Mouse (Mus musculus) lung, postnatal 0 days (tissue): ENCODE data around the gene Alox12. TPM values are rescaled to one million over a fixed set of nuclear protein-coding genes. Genes with fewer than 3 reads are reported as not detected.

ENCODE experiments used
- ATAC-seq: fragments of 200-750 bp; cut with Nextera tagmentation; 2 replicates; pipeline ENCODE4 v1.8.0; 2017; ENCODE audit warnings: moderate library complexity
- DNase-seq: peaks from one replicate; pipeline ENCODE4 v3.0.0-alpha.2; 2016; ENCODE audit warnings: low spot score
- H3K27ac ChIP-seq: fragments of 300-500 bp; sonication (generic); 2 replicates; pipeline ENCODE4 v1.5.1; 2014; ENCODE audit warnings: antibody characterized with exemption, mild to moderate bottlenecking, low read length, mixed read lengths
- H3K27me3 ChIP-seq: fragments of 300-500 bp; sonication (generic); replicated peaks from 2 replicates; pipeline ENCODE4 v1.6.1; 2014; ENCODE audit warnings: low read length, mixed read lengths; ENCODE audit not compliant: insufficient read depth
- H3K36me3 ChIP-seq: fragments of 300-500 bp; sonication (generic); 2 replicates; pipeline ENCODE4 v1.6.1; 2014; ENCODE audit warnings: low read length, mixed read lengths; ENCODE audit not compliant: insufficient read depth
- H3K4me1 ChIP-seq: fragments of 300-500 bp; sonication (generic); 2 replicates; pipeline ENCODE4 v1.6.1; 2014; ENCODE audit warnings: antibody characterized with exemption, low read depth, low read length, mixed read lengths; ENCODE audit not compliant: insufficient read depth
- H3K4me2 ChIP-seq: fragments of 300-500 bp; sonication (generic); replicated peaks from 2 replicates; pipeline ENCODE4 v1.6.1; 2014; ENCODE audit warnings: low read depth, mild to moderate bottlenecking, low read length, moderate library complexity, mixed read lengths
- H3K4me3 ChIP-seq: fragments of 300-500 bp; sonication (generic); 2 replicates; pipeline ENCODE4 v1.5.1; 2014; ENCODE audit warnings: low read depth, low read length
- H3K9ac ChIP-seq: fragments of 300-500 bp; sonication (generic); replicated peaks from 2 replicates; pipeline ENCODE4 v1.6.1; 2014; ENCODE audit warnings: low read depth, mild to moderate bottlenecking
- H3K9me3 ChIP-seq: fragments of 300-500 bp; sonication (generic); 2 replicates; pipeline ENCODE4 v1.6.1; 2016; ENCODE audit warnings: low read length, mixed read lengths
- CTCF ChIP-seq: IDR thresholded peaks from 2 replicates; pipeline ENCODE4 v1.5.1; 2016; ENCODE audit warnings: antibody characterized with exemption, mild to moderate bottlenecking
- EP300 ChIP-seq: IDR thresholded peaks from 2 replicates; pipeline ENCODE4 v1.6.1; 2016; ENCODE audit warnings: antibody characterized with exemption, mild to moderate bottlenecking, control low read depth
- WGBS: fragments of 180-500 bp; shearing (Covaris S2); extraction: QIAGEN DNeasy Blood & Tissue Kit; methylation state at CpG from one replicate; pipeline ENCODE4 v1.1.7; 2014; 5-methylcytosine and 5-hydroxymethylcytosine counted together
- polyA plus RNA-seq: library from polyadenylated mRNA; unstranded; fragments of >200 nt; fragmentation: Nextera tagmentation; extraction: Ambion mirVana; gene quantifications from 2 replicates; pipeline ENCODE4 v1.2.1, GENCODE M21; 2015

Alox12 gene
- polyA plus RNA-seq, 1 experiment from 2014 or later: 5.8 TPM

GRCm38 (mm10) chr11:70226602-70226890, 28.6 kb downstream of the Alox12 start:
- no peaks in the 10 kb centered on the region for H3K36me3 ChIP-seq
- H3K27me3 ChIP-seq: peaks cover 11% of the 10 kb centered on the region; the same call in 1 of the 2 replicates
- H3K9ac ChIP-seq: peak overlapping the region; percentile 68; the same call in 1 of the 2 replicates
- DNase-seq (peak; percentile 66), ATAC-seq (no peak)
- WGBS: 10% methylated on average over 18 of the region's 18 CpGs
- TF ChIP-seq CTCF: no peak
- no peak for TF ChIP-seq EP300
- peak overlapping the region; percentile 46 for H3K4me3 ChIP-seq
- peaks cover 21% of the 10 kb centered on the region for H3K4me1 ChIP-seq
- no peaks in the 10 kb centered on the region for H3K9me3 ChIP-seq
- peak overlapping the region; percentile 81 for H3K27ac ChIP-seq
- peak overlapping the region; percentile 58 for H3K4me2 ChIP-seq

- H3K9me3 ChIP-seq: no peaks in the 10 kb centered on the region
- WGBS: 25% methylated on average over 27 of the region's 27 CpGs
- H3K36me3 ChIP-seq: no peaks in the 10 kb centered on the region
- TF ChIP-seq EP300 (no peak), CTCF (peak; percentile 36; the same call in 1 of the 2 replicates)
- peak overlapping the region; percentile 81 for H3K27ac ChIP-seq
- peak overlapping the region; percentile 46 for H3K4me3 ChIP-seq
- peak overlapping the region; percentile 68; the same call in 1 of the 2 replicates for H3K9ac ChIP-seq
- peaks cover 25% of the 10 kb centered on the region for H3K4me1 ChIP-seq
- DNase-seq: no peak
- peak overlapping the region; percentile 58 for H3K4me2 ChIP-seq
- H3K27me3 ChIP-seq: peaks cover 11% of the 10 kb centered on the region; the same call in 1 of the 2 replicates
- ATAC-seq: no peak
Measured at GRCm38 (mm10) chr11:70225798-70226601, 29.2 kb downstream of the Alox12 start.

DNA sequence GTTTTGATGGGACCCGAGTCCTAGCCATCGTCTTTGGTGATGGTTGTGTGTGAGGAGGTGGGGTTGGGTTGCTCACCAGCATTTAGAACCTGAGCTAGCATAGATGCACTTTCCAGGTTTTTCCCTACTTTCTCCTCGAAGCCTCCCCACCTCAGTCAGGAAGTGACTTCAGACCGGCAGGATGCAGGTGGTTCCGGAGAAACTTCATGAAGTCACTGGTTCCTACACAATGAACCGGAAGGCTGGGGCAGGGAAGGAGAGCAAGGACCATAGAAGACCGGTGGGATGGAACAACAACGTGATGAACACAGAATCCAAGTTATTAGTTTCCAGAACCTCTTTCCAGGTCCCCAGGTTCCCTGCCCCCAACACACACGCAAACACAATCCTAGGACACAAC, 31.4 kb downstream of the Alox12 start:
- Histone ChIP-seq H3K4me2 (no peak overlapping the region), H3K4me1 (peaks cover 26% of the 10 kb centered on the region), H3K9me3 (no peaks in the 10 kb centered on the region), H3K27ac (peak overlapping the region; percentile 81), H3K4me3 (no peak overlapping the region), H3K9ac (no peak overlapping the region), H3K27me3 (no peaks in the 10 kb centered on the region), H3K36me3 (no peaks in the 10 kb centered on the region)
- peak; percentile 75 for DNase-seq
- TF ChIP-seq CTCF (no peak), EP300 (peak; percentile 96)
- peak; percentile 49 for ATAC-seq
- WGBS: 62% methylated on average over 9 of the region's 9 CpGs

GRCm38 (mm10) chr11:70221603-70222500, 33.3 kb downstream of the Alox12 start:
- Histone ChIP-seq H3K9ac (peak overlapping the region; percentile 56), H3K36me3 (no peaks in the 10 kb centered on the region), H3K4me3 (peak overlapping the region; percentile 43), H3K27ac (peak overlapping the region; percentile 84), H3K4me2 (peak overlapping the region; percentile 85), H3K4me1 (peaks cover 16% of the 10 kb centered on the region; the same call in 1 of the 2 replicates), H3K27me3 (0 out of 2 replicates have a peak, but pooled peaks cover under 1% of the 10 kb centered on the region), H3K9me3 (no peaks in the 10 kb centered on the region)
- peak; percentile 57 for DNase-seq
- TF ChIP-seq CTCF (no peak), EP300 (no peak)
- 13% methylated on average over 14 of the region's 14 CpGs for WGBS
- peak; percentile 21; the same call in 1 of the 2 replicates for ATAC-seq

DNA sequence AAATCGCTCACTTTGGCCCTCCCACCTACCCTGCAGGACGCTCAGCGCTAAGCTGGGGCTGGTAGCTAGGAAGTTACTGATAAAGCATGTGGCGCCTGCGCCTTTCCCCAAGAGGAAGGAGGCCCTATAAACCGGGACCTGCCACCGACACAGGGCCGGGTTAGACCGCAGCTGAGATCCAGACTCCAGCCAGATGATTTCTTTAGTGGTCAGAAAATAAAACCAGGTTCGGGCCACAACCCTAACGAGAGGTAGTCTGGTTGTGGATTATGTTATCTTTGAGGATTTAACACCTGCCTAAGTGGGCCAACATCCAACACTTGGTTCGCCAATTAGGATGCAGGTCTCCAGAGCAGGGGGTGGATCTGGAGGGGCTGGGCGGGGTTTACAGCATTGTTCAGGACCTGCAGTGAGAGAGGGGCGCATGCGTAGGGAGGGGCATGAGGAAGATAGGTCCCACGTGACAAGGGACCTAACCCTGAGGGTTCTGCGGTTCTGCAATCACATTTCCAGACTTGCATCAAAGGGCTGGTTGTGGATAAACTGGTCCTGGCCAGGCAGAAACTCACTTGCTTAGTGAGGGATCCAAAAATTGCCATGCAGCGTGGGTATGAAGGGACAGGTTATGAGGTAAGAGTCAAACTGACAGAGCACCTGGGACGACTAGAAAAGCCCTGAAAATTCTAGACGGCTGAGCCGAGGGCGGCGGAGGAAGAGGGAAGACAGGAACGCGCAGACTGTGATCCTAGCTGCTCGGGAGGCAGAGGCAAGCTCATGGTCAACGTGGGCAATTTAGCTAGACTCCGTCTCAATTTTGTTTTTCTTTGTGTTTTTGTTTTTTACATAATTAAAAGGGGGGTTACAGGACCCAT, 34.2 kb downstream of the Alox12 start, which contains the start of gene Slc16a13:
TSS of gene Slc16a13 (minus strand) at position 334 of the 872 bp plus-strand sequence.
- ATAC-seq (peak; percentile 96), DNase-seq (peak; percentile 97)
- WGBS: under 1% methylated on average over 28 of the region's 28 CpGs
- H3K36me3 ChIP-seq: no peaks in the 10 kb centered on the region
- H3K9me3 ChIP-seq: no peaks in the 10 kb centered on the region
- peak within 1 kb of the TSS; percentile 84 for H3K27ac ChIP-seq
- H3K4me3 ChIP-seq: peak within 1 kb of the TSS; percentile 43
- H3K9ac ChIP-seq: peak within 1 kb of the TSS; percentile 56
- peak within 1 kb of the TSS; percentile 85 for H3K4me2 ChIP-seq
- TF ChIP-seq CTCF: no peak
- TF ChIP-seq EP300: no peak
- 0 out of 2 replicates have a peak, but pooled peaks cover 8% of the 10 kb centered on the region for H3K27me3 ChIP-seq
- H3K4me1 ChIP-seq: peaks cover 14% of the 10 kb centered on the region; the same call in 1 of the 2 replicates
